Mouse (Mus musculus) activated CD4-positive, CD25-positive, alpha-beta regulatory T cell, adult 4 months (primary cell): ENCODE measurements around the gene Nav2. TPM values are rescaled to one million over a fixed set of nuclear protein-coding genes. Genes with fewer than 3 reads are reported as not detected.

Experiments used
- ATAC-seq: one replicate; pipeline ENCODE4 v1.8.0; 2017
- polyA plus RNA-seq, 2 experiments: library from polyadenylated mRNA; unstranded; fragments of 100-300 nt; shearing (Covaris generic); gene quantifications; one replicate each; pipeline ENCODE4 v1.2.1; 2017

The Nav2 gene
- polyA plus RNA-seq, result 10 to 100 TPM; 14.2 to 16.6 TPM

DNA sequence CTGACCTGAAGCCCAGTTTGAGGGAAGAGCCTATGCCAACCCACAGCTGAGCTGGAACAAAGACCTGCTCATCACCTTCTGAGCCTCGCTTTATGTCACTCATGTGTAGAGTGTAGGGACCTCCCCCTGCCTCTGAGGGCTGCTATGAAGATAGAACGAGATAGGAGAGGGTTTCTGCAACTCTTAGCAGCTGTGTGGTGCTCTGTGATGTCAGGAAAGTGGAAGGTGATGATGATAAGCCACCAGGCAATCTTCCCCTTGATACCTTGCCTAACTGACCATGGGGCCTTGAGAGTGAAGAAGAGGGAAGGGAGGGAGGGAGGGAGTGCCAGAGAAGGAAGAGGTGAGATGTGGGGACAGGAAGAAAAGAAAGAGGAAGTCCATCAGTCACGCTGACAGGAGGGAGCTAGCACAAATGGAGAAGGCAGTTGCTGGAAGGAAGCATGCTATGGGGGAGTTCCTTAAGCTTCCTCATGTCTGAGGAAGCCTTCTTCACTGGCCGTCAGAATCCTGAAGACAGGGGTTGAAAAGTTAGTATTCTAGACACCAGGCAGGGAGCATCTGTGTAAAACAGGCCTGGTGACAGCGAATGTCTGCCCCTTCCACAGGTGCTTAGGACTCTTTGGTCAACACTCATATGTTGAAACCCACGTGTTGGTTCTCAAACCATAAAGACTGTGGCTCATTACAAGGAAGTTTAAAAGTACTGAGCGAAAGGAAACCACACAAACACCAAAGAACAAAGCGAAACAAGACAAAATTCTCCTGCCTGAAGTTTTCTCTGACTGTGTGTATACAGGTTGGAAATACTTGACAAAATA, at the start of gene Nav2:
Gene Nav2 (plus strand): TSS at position 196 of the 821 bp plus-strand sequence.
- ATAC-seq, result peak; percentile 86

DNA sequence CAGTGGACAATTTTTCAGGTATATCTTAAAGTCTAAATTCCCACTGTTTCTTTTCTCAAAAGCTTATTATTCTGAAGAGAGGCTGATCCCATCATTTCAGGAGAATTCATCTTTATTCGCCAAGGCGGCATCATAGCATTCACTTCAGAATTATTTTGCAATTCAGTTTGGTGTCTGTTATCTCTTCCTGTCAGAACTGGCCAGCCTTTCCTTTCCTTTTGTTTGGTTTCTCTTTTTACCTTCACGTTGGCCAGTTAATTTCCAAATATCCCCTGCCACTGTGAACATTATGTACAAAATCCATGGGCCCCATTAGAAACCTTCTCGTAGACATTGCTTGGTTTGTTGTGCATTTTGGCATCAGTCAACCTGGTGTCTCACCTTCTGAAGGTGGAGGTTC, 49.2 kb upstream of the Nav2 start:
- ATAC-seq, result no peak

- no peak for ATAC-seq
Measured at GRCm38 (mm10) chr7:48860948-48861347, 47.6 kb upstream of the Nav2 start.

DNA sequence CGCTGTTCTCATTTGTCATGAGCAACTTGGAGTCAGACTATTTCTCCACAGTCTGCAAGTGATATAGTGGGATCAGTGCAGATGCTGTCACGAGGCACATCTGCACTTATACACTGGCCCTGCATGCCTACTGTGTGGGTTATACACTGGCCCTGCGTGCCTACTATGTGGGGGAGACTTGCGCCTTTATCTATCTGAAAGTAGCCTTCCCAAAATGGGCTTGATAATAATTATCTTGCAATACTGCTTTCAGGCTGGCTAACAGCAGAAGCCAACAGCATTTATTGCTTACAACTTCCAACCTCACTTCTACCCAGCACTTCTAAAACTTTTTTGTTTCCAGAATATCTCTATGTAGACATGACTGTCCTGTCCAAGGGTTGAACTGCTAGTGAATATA, 46.7 kb upstream of the Nav2 start:
- no peak for ATAC-seq

DNA sequence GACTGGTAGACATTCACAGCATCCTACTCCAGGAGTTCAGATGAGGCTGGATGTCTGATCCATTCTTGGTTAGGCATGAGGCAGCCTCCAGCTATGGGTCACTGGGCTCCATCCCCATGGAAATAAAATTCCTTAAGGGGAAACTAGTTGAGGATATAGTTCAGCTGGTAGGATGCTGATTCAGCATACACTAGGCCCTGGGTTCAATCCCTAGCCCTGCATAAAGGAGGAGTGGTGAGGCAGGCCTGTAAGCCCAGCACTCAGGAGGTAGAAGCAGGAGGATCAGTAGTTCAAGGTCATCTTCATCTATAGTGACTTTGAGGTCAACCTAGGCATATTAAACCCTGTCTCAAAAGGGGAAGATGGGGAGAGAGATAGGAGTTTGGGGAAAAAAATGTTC, 44.3 kb upstream of the Nav2 start:
- no peak for ATAC-seq

GRCm38 (mm10) chr7:48864671-48865458, 43.7 kb upstream of the Nav2 start:
- no peak for ATAC-seq

DNA sequence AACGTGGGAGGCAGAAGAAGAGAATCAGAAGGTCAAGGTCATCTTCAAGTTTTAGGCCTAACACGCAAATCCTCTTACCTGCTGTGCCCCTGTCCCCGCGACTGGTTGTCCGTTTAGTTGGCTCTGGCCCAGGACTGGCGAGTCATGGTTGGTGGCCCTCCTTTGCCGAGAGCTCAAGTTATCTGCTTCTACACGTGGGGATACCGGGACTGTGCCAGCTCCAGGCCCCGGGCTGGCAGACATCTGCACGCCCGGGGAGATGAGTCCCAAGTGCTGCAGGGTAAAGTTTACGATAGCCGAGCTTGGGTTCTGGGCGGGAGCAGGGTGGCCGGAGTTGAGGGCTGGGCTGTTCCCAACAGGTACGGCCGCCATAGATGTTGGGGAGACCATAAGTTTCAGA, 40.9 kb upstream of the Nav2 start:
- no peak for ATAC-seq

GRCm38 (mm10) chr7:48870144-48870543, 38.4 kb upstream of the Nav2 start:
- no peak for ATAC-seq

DNA sequence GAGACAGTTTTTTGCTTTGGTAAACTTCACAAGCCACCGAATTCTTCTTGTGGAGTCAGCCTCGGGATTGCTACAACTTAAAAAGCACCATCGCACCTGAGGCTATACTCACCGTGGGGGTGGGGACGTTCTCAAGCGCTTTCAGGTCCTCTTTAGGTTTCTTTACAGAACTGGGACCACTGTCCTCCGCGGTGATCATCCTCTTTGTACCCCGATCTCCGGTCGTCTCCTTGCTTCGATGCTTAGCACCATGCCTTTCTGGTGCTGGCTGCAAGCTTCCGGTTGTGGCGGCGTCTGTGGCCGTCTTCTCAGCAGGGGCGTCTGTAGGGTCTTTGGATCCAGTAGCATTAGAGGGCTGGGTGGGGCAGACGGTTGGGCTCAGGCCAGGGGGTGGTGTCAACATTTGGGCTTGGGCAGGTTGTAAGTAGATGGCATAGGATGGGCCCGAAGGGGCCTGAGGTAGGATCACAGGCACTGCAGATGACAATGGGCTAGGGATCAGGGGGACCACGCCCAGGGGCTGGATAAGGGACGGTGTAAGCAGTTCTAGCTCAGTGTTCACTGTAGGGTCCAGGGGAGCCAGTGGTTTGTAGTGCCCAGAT, 37.8 kb upstream of the Nav2 start:
- ATAC-seq, result no peak

DNA sequence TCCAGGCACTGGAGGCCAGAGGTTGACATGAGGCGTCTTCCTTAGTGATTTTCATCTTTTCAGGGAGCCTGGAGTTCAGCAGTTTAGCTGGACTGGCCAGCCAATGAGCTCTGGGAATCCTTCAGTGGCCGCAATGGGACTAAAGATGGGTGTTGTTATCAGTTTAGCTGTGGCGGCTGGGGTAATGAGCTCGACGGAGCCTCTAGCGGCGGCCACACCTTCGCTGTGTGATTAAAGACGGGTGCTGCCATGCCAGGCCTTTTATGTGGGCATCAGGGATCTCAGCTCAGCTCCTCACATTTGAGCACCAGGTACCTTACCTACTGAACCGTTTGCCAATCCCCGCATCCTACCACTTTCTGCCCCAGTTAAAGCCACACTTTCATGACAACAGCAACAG, 37.2 kb upstream of the Nav2 start:
- no peak for ATAC-seq

DNA sequence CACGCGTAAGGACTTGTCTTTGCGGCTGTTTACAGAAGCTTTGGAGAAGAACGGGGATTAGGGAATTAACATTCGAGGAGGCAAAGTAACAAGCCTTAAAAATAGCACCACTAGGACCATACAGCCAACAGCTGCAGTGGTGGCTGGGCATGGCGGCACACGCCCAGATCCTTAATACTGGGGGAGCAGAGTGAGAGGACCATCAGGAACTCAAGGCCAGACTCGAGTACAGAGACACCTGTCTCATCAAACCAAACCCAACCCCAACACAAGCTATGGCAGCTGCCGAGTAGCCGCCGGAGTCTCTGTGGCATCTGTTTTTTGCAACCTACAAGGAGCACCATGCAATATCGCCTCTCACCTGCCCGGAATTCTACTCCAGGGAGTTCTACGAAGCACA, 33.4 kb upstream of the Nav2 start:
- ATAC-seq, result no peak

DNA sequence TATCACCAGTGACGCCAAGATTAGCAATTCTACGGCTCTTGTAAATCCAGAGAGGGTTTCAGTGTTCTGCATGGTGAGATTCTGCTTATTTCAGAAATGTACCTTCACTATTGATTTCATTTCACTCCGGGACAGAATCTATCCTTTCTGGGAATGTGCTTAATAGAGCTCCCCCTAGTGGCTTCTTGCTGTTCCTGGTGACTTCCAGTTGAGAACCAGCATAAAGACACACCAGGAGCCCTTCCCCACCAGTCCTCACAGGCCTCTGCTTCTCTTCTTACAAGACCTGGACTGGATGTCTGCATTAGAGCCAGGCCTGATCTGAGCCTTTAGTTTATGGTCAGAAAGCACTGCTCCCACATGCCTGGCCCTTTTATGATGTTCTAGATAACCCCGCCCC, 32.0 kb upstream of the Nav2 start:
- ATAC-seq, result no peak

DNA sequence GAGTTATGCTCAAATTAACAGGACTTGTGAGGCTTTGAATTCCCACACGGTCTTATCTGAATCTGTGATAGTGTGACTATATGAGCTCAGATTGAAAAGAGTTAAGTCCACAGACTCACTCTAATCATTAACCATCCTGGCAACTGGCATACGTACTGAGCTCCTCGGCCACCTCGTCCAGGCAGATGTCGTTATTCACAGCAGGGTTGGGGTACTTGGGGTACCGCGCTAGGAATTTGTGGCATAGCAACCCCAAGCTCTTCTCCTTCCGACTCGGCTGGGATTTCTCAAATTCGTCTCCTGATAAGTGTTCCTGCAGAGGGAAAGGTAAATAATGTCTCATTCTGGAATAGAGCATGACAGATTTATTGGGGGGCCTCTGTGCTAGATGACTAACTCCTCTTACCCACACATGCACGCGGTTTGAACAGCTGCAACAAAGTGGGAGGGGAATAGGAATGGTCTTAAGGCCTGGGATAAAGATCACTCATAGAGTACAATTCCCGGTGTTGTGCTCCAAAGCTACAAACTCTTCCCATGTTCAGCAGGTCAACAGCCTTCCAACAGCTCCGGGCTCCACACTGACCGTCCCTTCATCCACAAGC, 30.6 kb upstream of the Nav2 start:
- ATAC-seq, result no peak

GRCm38 (mm10) chr7:48879574-48879973, 28.9 kb upstream of the Nav2 start:
- ATAC-seq, result no peak

DNA sequence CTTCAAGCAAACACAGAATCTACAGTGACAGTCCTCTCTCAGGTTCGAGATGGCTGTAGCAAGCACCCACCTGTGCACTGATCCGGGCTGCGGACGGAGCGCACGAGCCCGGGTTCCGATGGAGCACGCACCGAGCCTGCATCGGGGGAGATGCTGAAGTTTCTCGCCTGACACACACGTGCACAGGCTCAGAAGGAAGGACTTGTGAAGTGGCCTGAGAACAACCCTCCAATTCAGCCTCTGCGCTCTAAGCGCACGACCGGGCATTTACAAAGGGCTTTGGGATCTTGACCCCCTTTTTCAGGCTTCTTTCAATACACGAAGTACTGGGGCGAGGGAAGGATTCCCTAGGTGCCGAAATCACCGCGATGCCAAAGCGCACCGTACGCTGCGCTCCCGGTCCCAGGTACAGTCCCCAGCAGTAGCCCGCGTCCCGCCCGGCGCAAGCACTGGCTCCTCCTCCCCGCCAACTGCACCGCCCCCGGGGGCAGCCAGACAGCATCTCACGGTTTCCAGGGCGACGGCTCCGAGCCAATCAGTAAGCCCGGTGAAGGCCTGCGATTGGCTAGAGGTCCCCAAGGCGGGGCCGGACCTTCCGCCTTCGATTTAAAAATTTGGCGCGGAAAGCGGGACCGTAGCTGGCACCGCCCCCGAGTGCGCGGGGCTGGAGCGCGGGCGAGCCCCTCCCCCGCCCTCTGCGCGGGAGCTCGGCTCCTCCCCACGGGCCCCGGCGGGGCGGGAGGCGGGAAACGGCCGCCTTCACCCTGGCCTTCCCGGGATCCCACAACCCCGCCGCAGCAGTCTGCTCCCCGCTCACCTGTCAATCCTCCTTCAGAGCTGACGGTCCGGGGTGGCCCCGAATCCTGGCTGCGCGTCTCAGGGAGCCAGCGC, 27.7 kb upstream of the Nav2 start:
- peak; percentile 98 for ATAC-seq

- peak; percentile 13 for ATAC-seq
Measured at GRCm38 (mm10) chr7:48881486-48881885, 27.0 kb upstream of the Nav2 start, which contains the start of gene E2f8. TSS of gene E2f8 (minus strand) at chr7:48881596.

DNA sequence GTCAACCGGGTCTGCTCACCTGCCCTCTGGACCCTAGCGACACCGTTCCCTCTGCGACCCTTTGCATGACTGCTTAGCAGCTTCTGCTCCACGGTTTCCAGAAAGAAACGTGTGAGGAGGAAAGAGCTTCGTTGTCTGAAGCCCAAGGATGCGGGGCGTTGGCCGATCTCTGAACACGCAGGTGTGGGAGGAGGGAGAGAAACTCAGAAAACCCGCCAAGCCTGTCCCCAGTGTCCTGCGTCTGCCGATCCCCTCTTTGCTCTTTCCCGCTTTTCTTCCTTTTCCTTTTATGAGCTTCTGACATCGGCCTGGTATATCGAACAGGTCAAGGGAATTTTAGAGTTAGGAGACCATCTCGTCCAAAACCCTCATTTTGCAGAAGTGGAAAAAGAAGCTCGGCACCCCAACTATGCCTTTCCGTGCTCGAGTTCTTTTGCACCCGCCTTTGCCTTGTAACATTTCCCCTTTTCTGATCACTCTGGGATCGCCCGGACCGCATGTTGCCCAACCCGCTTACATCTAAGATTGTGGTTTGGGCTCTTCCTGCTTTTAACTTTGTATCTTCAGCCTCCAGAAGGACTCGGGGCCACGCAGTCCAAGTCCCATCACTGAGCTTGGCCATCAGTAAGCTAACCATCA, 26.4 kb upstream of the Nav2 start:
- no peak for ATAC-seq

DNA sequence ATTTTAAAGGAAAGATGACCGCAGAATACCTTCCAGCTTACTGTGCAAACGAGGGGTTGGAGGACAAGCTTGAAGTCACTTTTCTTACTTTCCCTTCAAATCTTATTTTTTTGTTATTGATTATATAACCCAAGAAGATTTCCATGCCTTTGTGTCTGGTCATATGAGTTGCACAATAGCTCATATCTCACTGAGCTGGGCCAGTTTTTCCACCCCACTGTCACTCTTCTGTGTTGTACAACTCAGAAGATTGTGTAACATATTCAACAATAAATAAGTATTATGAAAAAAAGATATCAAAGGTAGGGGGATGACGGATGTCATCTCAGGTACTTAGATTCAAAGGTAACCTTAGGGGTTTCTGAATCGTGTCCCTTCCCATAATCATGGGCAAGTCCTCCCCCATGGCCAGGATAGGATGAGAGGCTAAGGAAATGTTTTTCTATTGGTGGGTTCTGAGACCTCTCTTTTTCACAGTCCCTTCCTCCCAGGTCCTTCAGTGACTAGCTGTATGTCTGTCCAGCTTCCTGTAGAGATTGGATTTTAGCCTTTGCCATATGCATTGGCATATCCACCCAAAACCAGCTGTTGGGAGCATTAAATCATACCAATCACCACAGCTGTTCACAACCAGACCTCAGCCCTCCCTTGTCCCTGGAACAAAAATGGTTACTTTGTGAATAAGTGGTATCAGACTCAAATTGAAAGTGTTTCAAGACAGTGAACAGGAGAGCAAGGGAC, 24.8 kb upstream of the Nav2 start:
- no peak for ATAC-seq

- no peak for ATAC-seq
Measured at GRCm38 (mm10) chr7:48884266-48884611, 24.3 kb upstream of the Nav2 start.

DNA sequence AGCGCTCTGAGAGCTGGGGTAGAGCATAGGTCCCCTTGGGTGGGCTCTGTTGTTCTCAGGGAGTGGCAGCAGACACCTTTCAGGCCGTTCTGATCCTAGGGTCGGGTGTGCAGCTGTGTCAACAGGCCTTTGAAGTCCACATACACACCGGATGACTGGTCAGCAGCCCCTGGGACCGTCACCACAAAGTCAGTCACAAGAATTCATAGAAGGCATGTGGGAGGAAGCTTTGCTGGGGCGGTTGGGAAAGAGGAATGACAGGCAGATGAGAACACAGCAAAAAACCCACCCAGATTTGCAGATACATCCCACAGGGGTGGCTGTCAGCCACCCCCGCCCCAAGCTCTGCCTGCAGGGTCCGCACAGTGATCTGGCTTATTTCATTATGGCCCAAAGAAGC, 20.5 kb upstream of the Nav2 start:
- no peak for ATAC-seq

DNA sequence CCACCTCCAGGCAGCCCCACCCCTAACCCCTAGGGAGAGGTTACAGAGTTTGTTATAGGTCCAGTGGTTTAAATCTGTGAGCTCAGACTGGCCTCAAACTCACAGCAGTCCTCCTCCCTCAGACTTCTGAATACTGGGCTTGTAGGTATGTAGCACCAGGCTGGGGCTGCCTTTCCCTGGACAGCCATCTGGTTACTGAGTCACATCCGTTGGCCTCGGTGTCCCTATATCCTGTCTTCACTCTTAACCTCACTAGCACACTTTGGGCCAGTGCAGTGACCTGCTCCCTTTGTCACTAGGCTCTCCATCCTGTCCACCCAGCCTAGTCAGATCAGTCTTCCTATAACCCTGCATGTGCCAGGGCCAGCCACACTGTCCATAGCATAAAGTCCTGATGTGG, 19.8 kb upstream of the Nav2 start:
- no peak for ATAC-seq
